Mouse (Mus musculus) MEL (cell line): ENCODE results near the gene Kcnh1.

Experiments used
- BHLHE40 ChIP-seq: IDR thresholded peaks from 2 replicates; pipeline ENCODE4 v1.6.1; 2012; ENCODE audit warnings: low read depth, mild to moderate bottlenecking, inconsistent platforms, low read length, improper control_type of control experiment, borderline replicate concordance
- CHD2 ChIP-seq: IDR thresholded peaks from 2 replicates; pipeline ENCODE4 v1.6.1; 2011; ENCODE audit warnings: low read length, improper control_type of control experiment
- CTCF ChIP-seq, 3 experiments: IDR thresholded peaks in 2 of 3; conservative IDR thresholded peaks in 1 of 3; 2 replicates each; pipeline ENCODE4 v1.5.1; 2011 to 2012; ENCODE audit warnings: low read length in 3 of 3, low read depth in 2 of 3, mild to moderate bottlenecking in 2 of 3, improper control_type of control experiment in 1 of 3, inconsistent platforms in 1 of 3, mixed read lengths in 1 of 3, moderate library complexity in 1 of 3; ENCODE audit not compliant: control insufficient read depth in 1 of 3, insufficient read depth in 1 of 3, poor library complexity in 1 of 3, severe bottlenecking in 1 of 3
- EP300 ChIP-seq, 2 experiments: IDR thresholded peaks; 2 replicates each; pipeline ENCODE4 v1.6.1; 2011; ENCODE audit warnings: improper control_type of control experiment in 2 of 2, low read length in 2 of 2, low read depth in 1 of 2, mild to moderate bottlenecking in 1 of 2
- HCFC1 ChIP-seq: IDR thresholded peaks from 2 replicates; pipeline ENCODE4 v1.6.1; 2012; ENCODE audit warnings: low read depth, mild to moderate bottlenecking, inconsistent platforms, low read length, improper control_type of control experiment, moderate library complexity
- KAT2A ChIP-seq: conservative IDR thresholded peaks from 2 replicates; pipeline ENCODE4 v1.6.1; 2012; ENCODE audit warnings: low read depth, low read length, improper control_type of control experiment, inconsistent platforms
- MAX ChIP-seq: IDR thresholded peaks from 2 replicates; pipeline ENCODE4 v1.6.1; 2011; ENCODE audit warnings: low read length, improper control_type of control experiment
- MYB ChIP-seq: IDR thresholded peaks from 2 replicates; pipeline ENCODE4 v1.6.1; 2011; ENCODE audit warnings: mild to moderate bottlenecking, low read depth, low read length, improper control_type of control experiment
- POLR2A ChIP-seq, 2 experiments: IDR thresholded peaks; 2 replicates each; pipeline ENCODE4 v1.6.1; 2011 to 2012; ENCODE audit warnings: low read length in 2 of 2, mild to moderate bottlenecking in 2 of 2, control low read depth in 1 of 2, improper control_type of control experiment in 1 of 2, low read depth in 1 of 2, moderate library complexity in 1 of 2; ENCODE audit not compliant: control insufficient read depth in 1 of 2, insufficient read depth in 1 of 2, poor library complexity in 1 of 2
- POLR2AphosphoS2 ChIP-seq: IDR thresholded peaks from 2 replicates; pipeline ENCODE4 v1.6.1; 2011; ENCODE audit warnings: low read length, improper control_type of control experiment
- RAD21 ChIP-seq: IDR thresholded peaks from 2 replicates; pipeline ENCODE4 v1.6.1; 2011; ENCODE audit warnings: mild to moderate bottlenecking, low read depth, low read length, improper control_type of control experiment
- USF2 ChIP-seq, 2 experiments: IDR thresholded peaks; 2 replicates each; pipeline ENCODE4 v1.6.1; 2011 to 2012; ENCODE audit warnings: improper control_type of control experiment in 2 of 2, low read length in 2 of 2, borderline replicate concordance in 1 of 2, inconsistent platforms in 1 of 2, low read depth in 1 of 2, mild to moderate bottlenecking in 1 of 2; ENCODE audit not compliant: insufficient read depth in 1 of 2

- TF ChIP-seq MAX (no peak), BHLHE40 (no peak), RAD21 (no peak), POLR2AphosphoS2 (no peak), CTCF (IDR thresholded peaks at IDR 0.05 in 2 of 3, conservative IDR thresholded peaks at IDR 0.05 in 1 of 3; ENCODE audit: control insufficient read depth in 1 of 3, insufficient read depth in 1 of 3, low read depth in 2 of 3, low read length in 3 of 3, poor library complexity in 1 of 3, severe bottlenecking in 1 of 3) (no peak), POLR2A (IDR thresholded peaks at IDR 0.05; ENCODE audit: control insufficient read depth in 1 of 2, insufficient read depth in 1 of 2, low read depth in 1 of 2, low read length in 2 of 2, poor library complexity in 1 of 2) (no peak), HCFC1 (no peak), CHD2 (no peak), MYB (peak; percentile 87), EP300 (IDR thresholded peaks at IDR 0.05; ENCODE audit: low read depth in 1 of 2, low read length in 2 of 2) (peak; percentile 79 to 92), USF2 (IDR thresholded peaks at IDR 0.05; ENCODE audit: borderline replicate concordance in 1 of 2, insufficient read depth in 1 of 2, low read depth in 1 of 2, low read length in 2 of 2) (no peak), KAT2A (no peak)
Measured at GRCm38 (mm10) chr1:192533016-192533415, 342.4 kb downstream of the Kcnh1 start.
